Mouse (Mus musculus) kidney, adult 9 months (tissue): ENCODE measurements around the gene Tada3.
A peak's percentile ranks its signal among the peaks of the same experiment; 100 is the strongest.
"Not testable (repeated sequence)": the region's sequence is repeated elsewhere in the genome, so short reads cannot be mapped to it uniquely, and the experiment has no call there.

Experiments used
- DNase-seq: peaks from one replicate; pipeline ENCODE4 v3.0.0; 2022

Tada3 gene

DNA sequence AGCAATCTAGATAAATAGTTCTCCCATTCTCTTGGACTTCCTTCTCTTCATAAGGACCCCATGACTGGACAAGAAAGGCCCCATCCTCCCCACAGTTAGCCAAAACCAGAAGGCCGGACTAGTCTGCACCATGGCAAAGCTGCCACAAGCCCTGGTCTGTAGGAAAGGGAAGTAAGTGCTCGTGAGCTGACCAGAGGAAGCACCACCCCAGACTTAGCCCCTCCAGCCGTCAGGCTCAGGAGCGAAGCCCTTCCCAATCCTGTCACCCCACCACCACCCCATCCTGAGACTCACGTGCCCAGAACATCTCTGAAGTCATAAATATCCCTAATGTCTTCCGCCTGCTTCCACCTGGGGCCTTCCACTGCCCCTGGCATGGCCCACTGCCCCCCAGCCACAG, 36.1 kb downstream of the Tada3 start:
- DNase-seq = no peak

- DNase-seq = peak; percentile 40
Observed at GRCm38 (mm10) chr6:113336852-113337620, 40.6 kb downstream of the Tada3 start.

GRCm38 (mm10) chr6:113334216-113334615, 43.5 kb downstream of the Tada3 start:
- DNase-seq = no peak

- DNase-seq = peak; percentile 86
Observed at GRCm38 (mm10) chr6:113333137-113333950, 44.3 kb downstream of the Tada3 start.

DNA sequence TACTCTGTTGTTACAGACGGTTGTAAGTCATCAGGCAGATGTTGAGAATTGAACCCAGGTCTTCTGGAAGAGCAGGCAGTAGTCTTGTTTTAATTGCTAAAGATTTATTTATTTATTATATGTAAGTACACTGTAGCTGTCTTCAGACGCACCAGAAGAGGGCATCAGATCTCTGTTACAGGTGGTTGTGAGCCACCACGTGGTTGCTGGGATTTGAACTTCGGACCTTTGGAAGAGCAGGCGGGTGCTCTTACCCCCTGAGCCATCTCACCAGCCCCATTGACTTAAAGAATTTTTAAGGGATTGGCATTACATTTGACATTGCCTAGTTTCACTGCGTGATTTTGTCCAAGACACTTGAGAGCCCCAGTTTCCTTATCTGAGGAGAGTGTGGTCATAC, 44.9 kb downstream of the Tada3 start:
- DNase-seq = not testable (repeated sequence)

DNA sequence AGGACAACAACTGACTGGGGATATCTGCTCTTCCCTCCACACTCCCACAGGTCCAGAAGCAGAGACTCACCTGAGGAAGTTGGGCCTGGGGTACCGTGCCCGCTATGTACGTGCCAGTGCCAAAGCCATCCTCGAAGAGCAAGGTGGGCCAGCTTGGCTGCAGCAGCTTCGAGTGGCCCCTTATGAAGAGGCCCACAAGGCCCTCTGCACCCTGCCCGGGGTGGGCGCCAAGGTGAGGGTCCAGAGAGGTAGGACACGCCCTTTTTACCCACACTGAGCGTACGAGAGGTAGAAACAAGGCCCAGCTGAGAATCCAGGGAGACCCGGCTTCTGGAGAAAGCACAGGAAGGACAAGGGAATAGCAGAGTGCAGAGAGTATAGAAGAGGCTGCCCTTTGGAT, 46.0 kb downstream of the Tada3 start:
- DNase-seq = no peak

DNA sequence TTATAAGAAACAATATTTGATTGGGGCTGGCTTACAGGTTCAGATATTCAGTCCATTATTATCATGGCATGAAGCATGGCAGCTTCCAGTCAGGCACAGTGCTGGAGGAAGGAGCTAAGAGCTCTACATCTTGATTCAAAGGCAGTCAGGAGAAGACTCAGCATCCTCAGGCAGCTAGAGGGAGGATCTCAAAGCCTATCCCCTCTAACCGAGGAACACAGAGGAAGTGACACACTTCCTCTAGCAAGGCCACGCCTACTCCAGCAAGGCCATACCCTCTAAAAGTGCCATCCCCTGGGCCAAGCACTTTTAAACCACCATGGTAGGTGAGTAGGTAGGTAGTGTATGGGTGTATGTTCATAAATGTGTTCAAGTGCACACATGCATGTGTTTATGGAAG, 47.1 kb downstream of the Tada3 start:
- DNase-seq = no peak

DNA sequence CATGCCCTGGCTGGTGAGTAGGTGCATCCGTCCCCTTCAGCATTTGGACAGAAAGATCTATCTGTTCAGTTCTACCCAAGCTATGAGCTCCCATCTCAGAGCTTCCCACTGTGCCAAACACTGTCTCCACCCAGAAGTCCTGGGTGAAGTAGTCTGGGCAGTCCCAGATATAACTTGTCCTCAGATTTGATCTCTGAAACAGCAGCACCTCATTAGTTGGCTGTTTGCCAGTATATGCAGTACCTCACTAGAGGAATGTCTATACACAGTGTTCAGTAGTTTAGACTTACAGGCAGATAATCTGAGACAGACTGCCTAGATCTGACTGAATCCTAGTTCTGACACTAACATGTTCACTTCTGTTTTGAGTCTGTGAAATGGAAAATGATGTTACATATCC, 48.3 kb downstream of the Tada3 start:
- no peak for DNase-seq

DNA sequence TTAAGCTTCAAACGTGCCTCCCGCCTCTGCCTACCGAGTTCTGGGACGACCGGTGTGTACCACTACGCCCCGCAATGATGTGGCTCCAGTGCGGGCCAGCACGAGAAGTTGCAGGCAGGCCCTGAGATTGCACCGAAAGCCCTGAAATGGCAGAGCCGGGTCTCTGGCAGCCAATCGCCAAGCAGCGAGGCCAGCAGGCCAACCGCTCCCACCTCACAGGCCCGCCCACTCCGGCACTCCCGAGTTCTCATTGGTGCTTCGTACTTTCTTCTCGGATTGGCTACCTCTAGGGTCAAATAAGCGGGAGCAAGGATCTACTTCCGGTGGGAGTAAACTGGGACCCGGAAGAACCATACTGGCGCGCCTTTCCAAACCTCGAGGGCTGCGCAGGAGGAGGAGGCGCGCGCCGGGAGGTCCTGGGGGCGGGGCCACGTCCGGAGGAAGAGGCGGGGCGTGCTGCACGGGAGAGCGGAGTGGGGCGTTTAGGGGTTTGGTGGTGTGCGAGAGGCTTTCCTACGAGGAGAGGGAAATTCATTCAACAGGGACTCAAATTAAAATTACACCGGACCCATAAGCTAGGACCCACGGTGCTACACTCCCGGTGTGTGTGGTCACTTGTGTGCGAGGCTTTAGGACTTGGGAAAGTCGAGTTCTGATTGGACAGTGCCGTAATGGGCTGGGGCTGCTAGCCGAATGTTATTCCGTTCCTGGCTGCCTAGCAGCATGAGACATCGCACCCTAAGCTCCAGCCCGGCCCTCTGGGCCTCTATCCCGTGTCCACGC, 51.0 kb downstream of the Tada3 start, which contains the start of gene Ogg1:
TSS of gene Ogg1 (plus strand) at position 440 of the 783 bp plus-strand sequence.
- DNase-seq = peak; percentile 100
